Mouse (Mus musculus) layer of hippocampus, adult 11-12 months (tissue): Measurements from ENCODE around the gene Recql.
"Not testable (repeated sequence)": the region's sequence is repeated elsewhere in the genome, so short reads cannot be mapped to it uniquely, and the experiment has no call there.

Experiments used
- DNase-seq: peaks from one replicate; pipeline ENCODE4 v3.0.0; 2022; ENCODE audit warnings: low spot score

Recql gene

DNA sequence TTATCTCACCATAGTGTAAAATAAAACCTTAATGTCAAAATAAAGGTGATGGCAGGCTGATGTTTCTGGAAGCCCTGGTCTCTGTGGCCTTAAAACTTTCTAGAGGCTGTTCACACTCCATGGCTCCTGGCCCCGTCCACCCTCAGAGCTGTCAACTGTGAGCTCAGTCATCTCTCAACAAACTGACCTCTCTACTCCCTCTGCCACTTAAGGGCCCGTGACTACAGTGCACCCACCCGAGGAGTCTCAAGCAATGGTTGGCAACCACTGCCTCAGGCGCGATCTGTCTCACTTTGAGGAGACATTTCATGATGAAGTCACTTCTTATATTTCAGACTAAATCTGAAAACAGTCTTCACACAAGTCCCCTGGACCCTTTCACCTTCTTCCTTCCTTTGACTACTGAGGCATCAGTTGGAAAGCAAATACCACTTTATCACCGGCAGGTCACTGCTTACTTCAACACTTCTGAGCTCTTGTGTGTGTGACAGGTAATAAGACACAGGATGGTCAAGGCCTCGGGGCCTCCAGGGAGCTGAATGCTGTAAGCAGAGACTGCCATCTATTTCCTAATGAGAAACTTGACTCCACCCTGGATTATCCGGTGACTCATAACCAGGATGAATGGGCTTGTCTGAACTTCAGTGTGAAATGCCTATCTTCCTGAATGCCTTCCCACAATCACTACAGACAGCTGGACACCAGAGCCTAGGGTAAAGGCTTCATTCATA is 21.0 kb downstream of the Recql start:
- no peak for DNase-seq

DNA sequence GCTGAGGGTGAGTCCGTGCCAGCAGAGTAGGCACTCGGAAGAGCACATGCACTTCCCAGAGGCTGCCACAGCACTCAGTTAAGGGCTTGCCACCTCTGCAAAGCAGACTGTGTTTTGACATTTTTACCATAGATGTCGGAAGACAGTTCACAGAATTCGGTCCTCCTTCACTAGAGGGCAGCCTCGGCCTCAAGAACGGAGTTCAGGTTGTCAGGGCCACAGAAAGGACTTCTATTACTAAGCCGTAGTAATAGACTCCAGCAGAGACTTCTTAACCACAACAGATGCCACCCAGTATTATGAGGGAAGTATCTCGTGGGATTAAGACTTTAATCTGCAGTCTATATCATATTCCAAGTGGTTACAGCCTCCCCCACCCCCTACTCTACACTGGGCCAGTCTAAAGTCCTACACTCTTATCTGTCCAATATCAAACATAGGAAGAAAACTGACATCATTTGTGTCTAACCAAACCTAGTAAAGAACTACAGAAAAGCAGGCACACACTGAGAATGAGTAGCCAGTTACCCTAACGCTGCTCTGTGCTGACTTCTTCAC is 23.8 kb downstream of the Recql start:
- DNase-seq, result no peak

DNA sequence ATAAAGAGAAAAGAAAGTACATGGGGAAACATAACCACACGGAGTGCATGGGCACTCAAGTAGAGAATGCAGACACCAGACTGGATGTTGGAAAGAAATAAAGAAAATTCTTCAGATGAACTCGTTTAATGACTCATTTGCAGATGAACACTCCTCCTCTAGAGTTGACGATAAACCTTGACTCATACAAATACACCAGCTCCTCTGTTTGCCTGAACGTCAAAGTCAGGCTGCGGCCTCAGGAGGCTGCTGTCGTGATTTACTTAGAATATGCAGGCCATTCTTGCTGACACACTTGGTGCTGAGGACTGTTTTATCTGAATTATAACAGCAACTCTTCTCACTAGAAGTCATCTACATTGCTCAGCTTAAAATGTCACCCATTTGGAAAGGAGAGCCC is 24.9 kb downstream of the Recql start:
- DNase-seq, result no peak

DNA sequence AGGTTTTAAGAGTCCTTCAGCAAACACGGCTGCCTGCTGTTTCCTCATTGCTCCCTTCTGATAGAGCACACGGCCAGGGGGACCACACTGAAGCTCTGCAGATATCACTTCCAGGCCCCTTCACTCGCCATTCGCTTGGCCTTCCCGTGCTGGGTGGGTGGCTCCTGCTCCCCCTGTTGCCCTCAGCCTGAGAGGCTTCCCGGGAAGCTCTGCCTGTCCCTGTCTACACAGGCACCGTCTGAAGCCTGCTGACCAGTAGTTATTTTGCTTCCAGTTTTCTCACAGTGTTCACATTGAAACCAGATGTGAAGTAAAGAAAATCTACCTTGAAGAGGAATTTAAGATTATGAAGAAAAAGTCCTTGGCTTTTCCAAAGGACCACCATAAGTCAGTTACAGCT is 29.8 kb downstream of the Recql start:
- no peak for DNase-seq

DNA sequence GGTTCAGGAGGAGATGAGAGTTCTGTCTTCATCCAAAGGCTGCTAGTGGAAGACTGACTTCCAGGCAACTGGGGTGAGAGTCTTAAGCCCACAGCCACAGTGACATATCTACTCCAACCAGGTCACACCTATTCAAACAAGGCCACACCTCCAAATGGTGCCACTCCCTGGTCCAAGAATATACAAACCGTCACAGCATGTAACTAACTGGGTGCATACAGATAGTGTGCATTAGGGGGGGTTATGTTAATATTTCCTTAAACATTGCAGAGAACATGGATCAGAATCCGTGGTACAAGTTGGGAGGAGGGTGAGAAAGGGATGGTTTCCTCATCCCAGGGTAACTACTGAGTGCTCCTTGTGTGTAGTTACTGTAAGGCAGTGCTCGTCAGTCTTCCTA is 34.8 kb downstream of the Recql start:
- not testable (repeated sequence) for DNase-seq

DNA sequence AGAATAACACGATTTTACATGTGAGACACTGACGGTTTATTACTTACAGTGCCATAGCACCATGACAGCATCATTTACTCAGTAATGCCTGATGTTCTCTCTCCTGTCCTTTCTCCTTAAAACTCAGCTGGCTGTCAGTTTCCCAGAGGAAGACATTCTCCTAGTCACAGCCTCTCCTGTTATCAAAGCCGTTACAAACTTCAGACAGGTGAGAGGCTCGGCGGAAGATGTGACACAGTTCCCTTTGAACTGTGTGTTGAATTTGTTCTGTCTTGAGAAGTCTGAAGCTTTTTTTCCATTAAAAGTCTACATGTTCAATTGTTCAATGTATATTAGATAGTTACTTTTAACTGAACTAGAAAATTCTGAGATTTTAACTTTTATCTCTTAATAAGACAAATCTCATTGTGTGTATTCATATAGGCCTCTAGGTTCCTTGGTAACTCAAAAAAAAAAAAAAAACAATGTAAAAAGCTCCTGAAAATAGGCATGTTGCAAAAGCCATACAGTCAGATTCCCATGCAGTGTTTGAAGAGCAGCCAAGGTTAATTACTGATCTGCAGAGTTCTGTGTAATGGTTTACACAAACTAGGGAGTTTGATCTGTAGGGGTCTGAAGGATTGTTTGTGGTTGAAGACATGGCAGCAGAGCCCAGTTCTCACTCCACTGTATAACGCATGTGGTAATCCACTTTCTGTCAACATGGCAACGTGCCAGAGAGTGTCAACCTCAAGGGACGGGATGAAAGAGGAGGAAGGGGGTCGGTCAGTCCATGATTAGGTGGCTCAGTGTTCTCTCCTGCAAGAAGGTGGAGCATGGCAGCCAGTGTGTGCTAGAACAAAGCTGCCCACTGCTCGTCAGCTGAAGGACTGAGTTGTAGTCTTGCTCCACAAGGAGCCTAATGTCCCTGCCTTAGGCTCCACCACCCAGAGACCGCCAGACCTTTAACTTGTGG is 39.2 kb downstream of the Recql start:
- no peak for DNase-seq

DNA sequence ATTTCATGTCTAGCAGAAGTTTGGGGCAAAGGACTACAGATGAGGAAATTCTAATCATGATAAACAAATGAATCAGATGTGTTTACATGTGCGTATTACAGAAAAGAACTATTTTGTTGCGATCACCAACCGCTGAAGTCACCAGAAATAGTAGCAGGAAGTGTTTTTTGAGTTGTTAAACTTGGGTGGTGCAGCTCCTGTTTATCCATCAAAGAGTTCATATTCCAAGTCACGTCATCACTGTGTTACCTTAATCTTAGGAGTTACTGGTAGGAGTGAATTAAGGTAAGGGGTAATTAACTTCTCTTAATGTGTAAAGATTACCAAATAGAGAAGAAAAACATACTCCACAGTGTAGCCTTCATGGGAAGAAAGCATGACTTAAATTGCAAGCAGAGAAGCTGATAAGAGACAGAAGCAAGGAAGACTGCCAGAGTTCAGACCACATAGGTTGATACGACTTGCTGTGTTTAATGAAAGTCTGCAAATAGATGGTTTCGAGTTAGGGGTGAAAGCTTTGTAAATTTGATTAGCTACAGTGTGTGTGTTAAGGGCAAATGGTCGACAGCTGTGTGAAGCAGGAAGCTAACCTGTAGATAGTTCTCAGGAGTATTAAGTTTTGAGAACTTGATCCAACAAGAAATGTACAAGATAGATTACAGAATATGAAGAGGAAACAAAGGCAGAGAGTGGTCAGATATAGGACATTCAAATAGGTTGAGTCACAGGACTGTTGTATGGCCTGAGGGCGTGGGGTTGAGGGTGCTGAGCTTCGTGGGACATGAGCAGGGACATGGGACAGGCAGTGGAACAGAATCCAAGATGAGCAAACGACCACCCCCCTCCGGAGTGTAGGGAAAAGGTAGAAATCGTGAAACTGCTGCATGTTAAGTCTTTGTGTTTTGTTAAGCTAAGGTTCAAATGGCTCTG is 40.4 kb downstream of the Recql start:
- DNase-seq, result no peak

DNA sequence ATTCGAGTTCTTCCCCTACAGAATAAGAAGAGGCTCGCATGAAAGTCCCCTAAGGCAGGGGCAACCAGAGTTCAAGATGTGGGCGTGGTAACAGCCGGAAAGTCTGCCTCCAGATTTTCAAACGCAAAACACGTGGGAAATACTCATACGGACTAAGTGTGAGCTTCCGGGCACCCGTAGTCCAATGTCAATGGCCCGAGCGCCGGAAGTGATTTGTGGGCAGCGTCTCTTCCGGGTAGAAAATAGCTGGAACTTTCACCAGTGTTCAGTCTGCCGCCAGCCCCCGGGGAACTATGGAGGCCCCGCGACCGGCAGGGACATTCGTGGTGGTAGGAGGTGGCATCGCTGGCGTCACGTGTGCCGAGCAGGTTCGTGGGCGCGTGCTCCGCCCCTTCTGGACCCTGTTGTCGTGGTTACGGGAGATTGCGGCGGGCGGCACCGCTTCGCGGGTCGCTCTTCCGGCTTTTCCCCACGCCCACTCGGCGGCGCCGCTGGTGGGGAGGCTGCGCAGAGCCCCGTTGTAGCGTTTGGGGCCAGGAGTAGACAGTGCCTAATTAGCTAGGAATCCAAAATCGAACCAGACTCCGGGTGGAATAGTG is 41.3 kb downstream of the Recql start, which contains the start of gene Pyroxd1:
Pyroxd1 (plus strand) TSS at position 215 of the 599 bp plus-strand sequence.
- DNase-seq, result peak; percentile 86

DNA sequence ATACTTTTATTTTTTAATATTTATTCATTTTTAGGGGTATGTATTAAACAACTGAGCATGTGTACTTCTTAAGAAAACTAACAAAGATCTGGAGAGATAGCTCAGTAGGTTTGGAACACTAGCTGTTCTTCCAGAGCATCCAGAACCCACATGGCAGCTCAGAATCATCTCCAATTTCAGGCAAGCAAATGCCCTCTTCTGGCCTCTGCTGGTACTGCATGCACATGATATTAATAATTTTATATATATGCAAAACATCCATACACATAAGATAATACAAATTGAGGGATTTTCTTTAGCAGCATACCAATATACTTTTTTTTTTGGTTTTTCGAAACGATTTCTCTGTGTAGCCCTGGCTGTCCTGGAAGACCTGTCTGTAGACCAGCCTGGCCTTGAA is 43.3 kb downstream of the Recql start:
- peak; percentile 57 for DNase-seq

DNA sequence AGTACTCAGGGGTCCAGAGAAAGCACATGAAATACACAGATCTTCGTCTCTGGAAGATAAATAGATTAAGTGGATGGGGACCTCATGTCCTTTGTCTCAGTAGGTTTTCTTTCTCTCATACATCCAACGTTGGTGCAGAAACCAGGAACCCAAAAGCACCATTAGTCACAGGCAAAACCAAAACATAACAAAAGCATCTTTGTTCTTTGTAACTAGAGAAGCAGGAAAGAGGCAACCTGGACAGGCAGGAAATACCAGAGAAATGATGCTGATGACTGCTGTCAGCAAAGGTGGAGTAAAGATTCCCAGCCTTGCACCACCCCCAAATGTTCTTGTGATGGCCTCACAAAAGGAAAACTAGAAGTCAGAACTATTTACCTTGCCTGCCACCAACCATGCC is 47.3 kb downstream of the Recql start:
- no peak for DNase-seq

DNA sequence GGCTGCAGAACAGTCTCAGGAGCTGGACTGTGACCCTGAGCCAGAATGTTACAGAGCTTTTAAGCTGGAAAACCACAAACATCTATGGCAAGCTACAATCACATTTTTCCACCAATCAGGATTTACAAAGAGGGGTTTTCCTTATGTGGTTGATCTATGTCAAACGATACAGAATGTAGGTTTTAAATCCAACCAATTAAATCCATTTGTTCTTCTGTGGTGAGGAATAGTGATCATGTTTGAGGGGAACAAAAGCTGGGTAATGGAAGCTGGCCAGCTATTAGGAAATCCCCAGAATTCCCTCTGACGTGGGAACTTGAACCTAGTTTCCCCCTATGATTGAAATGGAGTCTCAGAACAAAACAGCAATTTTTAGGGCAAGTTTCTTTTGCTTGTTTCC is 47.9 kb downstream of the Recql start:
- no peak for DNase-seq

DNA sequence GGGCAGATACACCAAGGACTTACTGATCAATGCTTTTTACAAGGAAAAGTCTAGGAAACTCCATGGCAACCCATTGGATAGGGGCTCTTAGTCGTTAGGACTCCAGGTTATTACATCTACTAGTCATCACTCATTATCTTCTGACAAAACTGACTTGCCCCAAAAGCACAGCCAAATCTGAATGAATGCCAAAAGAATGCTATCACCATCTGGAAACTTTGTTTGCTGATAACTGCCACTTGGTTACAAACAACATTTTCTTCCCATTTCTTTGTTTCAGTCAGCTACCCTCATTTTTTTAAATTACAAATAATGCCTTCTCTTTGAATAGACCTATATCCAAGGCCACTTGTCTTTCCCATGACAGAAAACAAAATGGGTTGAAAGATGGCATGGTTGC is 57.7 kb downstream of the Recql start:
- DNase-seq, result no peak

DNA sequence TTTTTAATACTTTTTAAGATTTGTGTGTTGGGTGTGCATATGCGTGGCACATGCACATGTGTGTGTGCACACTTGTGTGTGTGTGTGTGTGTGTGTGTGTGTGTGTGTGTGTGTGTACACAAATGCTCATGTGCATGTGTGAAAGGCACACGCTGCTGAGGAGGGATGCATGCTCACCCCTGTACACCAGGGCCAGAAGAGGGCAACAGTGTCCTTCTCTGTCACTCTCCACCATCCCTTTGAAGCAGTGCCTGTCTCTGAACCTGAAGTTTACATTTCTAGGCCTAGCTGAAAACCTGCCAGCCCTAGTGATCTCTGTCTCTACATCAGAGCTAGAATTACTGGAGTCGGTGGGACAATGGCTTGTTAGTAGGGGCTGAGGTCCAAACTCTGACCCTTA is 60.3 kb downstream of the Recql start:
- DNase-seq, result no peak

DNA sequence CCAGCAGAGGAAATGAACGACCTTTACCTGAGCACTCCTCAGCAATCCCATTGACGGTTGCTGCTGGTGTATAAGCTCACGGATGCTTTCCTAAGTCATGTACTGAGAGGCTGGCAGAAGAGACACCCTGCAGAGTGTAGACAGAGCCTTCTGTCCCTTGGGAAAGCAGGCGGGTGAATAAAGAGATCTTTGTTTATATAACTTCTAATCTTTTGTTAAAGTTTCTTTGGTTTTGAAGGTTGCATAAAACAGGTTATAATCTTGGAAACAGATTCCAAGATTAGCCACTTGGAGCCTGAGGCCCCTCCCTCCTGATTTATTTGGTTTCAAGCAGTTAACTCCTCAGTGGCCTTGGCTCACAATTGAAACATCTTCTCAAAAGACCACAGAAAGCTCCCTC is 64.0 kb downstream of the Recql start, which contains the start of gene Slco1a5:
Slco1a5 (minus strand) TSS at position 101 of the 400 bp plus-strand sequence.
- no peak for DNase-seq

DNA sequence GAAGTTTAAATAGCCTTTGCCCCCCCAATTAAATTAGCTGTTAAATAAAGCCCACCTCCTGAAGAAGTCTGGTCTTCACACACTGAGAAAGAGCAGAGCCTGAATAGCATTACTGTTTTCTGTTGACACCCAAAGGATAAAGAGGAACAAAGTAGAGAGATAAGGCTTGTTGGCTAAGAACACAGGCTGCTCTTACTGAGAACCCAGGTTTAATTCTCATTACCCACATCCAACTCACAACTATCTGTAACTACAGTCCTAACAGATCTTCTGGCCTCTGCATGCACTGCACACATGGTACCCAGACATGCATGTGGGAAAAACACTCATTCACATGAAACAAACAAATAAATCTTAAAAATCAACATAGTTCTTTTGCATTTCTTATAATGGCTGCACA is 69.8 kb downstream of the Recql start:
- no peak for DNase-seq

DNA sequence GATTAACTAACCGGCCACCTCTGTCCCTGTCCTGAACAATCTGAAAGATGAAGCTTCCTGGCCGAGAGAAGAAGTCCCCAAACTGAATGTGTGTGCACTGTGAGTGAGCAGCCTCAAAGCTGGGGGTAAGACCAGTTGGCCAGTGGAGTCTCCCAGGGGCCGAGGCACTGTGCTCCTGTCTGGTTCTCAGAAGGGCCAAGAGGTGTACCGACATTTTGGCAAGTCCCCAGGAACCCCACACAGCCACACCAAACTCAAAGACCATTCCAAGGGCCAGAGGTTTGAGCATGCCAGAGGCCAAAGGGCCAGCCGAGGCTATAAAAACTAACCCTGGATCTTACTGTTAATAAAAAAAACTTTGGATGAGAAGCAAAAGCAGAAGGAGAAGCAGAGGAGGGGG is 72.6 kb downstream of the Recql start:
- DNase-seq, result no peak

DNA sequence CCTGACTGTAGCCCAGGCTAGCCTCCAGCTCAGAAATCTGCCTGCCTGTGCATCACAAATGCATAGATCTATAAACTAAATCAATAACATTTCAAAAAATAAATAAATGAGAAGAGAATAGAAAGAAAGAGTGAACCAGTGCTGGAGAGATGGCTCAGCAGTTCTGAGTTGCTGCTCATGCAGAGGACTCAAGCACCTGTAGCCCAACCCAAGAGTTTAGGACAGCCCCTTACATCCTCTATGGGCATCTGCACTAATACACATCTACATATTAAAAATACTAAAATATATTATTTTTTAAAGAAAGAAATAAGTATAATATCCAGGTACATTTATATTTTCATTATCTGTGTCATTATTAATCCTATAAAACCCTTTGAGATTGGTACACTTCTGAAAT is 81.8 kb downstream of the Recql start:
- no peak for DNase-seq
